Mouse (Mus musculus) ES-CJ7 (cell line): ENCODE data around the gene Pllp.
A peak's percentile ranks its signal among the peaks of the same experiment; 100 is the strongest.

Source experiments
- DNase-seq: peaks from one replicate; pipeline ENCODE4 v3.0.0; 2011; ENCODE audit warnings: low read depth, low spot score

Gene Pllp

DNA sequence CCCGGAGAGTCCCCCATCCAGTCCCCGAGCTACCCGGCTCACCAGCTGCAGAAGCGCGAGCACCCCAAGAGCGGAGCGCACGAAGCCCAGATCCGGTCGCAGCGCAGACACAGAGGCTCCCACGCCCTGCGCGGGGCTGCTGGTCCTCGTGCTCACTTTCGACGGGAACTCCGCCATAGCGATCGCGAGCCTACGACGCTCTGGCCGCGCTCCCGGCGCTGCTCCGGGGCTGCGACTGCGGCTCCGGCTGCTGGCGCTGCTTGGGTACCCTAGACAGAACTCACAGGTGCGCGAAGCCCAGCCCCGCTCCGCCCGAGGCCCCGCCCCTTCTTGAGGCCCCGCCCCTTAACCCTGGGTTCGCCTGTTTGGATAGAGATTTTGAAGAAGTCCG lies at the start of gene Pllp:
TSS of gene Pllp (minus strand) at position 285 of the 391 bp plus-strand sequence.
- peak; percentile 84 for DNase-seq

DNA sequence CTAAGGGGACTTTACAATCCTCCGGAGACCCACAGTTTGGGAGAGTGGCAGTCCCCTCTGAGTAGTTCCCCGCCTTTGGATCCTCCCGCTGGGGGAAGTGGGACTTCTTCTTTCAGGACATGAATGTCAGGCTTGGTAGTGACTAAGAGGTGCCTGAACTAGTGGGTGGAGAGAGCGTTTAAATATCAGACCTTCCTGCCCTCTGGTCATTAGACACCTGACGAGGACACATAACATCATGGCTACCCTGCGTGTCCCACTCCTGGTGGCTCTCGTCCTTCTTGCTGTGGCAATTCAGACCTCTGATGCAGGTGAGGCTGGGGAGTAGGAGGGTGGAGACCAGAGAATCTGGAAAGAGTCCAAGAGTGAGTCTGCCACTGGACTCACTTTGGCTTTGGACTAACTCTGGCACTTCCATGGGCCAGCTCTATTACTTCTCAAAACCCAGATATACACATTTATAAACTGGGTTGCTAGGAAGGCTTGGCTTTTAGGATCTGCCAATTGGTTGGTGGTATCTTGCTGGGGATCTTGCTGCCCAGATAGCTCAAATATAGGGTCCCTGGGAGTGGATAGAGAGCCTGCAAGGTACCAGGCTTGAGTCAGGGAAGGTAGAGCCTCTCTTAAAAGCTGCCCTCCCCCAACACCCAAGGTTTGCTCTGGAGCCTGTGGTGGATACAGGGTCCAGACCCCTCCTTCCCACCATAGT lies 49.6 kb upstream of the Pllp start, which contains the start of gene Ccl22:
TSS of gene Ccl22 (plus strand) at position 115 of the 709 bp plus-strand sequence.
- no peak for DNase-seq

DNA sequence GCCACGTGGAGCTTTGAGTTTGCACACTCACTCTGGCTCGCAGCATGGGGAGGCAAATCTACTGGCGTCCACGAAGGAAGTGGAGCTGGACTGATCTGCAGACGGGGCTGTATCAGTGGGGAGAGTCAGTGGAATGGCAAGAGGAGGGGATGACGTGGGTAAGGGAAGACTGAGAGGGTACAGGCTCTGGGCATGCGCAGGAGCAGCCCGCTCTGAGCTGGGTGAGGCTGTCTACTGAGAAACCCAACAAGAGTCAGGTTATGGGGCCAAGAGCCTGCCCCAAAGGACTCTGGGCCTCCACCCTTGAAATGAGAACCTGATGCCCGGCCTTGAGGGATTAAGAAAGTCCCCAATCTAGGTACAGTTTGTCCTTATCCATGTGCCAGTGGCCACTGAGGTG lies 48.9 kb upstream of the Pllp start:
- DNase-seq = no peak

DNA sequence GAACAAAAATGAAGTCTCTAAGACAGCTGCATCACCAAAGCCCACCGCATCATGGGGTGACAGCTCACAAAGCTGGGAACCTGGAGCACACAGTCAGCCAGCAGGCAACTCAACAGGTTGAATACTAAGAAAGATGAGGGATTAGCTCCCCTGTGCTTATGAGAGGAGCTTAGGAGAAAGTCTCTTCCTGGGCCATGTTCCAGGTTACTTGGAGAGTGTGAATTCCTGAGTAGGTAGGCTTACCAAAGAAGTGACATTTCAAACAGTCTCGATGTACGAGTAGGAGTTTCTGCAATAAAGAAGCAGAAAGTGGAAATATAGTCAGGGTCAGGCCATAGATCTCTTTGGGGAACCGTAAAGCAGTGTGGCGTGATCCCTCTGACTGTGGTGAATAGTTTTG lies 48.4 kb upstream of the Pllp start:
- no peak for DNase-seq

DNA sequence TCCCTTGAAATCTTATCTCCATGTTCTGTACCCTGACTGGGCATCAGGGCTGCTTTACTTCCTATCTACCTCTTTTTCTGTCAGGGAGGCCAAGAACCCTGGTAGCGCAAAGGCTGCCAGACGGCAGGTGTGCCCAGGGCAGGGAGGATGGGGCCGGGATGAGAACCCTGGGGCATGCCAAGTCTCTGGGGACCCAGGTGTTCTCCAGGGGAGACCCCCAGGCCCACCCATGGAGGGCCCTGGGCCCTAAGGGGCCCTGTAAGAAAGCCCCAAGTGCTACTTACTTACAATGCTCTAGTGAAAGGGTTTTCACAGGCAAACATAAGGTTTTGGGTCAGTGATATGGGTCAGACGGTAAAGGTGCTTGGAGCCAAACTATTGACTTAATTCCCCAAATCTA lies 45.6 kb upstream of the Pllp start:
- no peak for DNase-seq

DNA sequence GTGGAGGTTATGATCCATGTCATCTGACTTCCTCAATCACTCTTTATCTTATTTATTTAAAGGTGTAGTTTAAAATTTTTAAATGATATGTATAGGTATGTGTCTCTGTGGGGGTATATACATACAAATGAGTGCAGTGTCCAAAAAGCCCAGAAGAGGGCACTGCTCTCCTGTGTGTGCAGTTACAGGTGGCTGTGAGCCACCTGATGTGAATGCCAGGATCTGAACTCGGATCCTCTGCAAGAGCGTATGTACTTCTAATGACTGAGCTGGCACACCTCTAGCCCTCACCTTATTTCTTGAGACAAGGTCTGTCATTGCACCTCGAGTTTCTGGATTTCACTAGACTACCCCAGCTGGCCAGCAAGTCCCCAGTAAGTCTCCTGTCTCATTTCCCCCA lies 44.5 kb upstream of the Pllp start:
- DNase-seq = peak; percentile 33

DNA sequence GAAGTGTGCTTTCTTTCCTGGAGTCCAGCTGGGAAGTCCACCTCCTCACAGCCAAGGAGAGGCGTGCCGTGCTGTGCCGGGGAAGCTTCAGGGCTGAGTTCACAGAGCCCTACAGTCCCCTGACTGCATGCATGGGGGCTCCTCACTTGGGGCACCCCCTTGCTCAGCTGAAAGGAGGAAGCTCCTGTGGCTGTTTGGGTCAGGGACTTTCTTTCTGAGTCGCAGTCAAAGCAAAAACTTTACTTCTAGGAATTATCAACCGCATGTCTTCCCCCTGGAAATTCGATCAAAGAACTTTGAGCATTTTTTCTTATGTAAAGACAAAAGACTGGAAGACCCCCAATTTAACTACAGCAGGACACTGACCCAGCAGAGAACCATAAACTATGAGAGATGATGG lies 43.8 kb upstream of the Pllp start:
- no peak for DNase-seq

DNA sequence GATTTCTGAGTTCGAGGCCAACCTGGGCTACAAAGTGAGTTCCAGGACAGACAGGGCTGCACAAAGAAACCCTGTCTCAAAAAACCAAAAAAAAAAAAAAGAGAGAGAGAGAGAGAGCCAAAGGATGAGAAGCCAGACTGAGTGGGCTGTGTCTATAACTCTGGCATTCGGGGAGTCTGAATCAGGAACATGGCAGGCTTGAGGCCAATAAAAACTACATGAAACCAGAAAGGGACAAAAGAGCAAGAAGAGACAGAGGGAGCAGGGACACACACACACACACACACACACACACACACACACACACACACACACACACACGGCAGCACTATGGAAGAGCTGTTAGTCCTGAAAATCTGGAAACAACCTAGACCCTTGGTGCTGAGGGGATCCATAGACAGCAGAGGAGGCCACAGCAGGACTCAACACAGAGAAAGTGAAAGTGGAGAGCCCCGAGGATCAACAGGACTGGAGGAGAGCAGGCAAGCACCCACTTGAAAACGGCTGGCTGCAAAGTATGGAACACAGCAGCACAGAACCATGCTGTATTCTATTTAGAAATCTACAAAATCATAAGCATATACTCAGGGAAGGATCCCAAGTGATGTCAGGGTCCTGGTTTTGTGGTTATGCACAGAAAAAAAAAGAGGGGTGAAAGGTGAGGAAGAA lies 39.5 kb upstream of the Pllp start:
- no peak for DNase-seq

DNA sequence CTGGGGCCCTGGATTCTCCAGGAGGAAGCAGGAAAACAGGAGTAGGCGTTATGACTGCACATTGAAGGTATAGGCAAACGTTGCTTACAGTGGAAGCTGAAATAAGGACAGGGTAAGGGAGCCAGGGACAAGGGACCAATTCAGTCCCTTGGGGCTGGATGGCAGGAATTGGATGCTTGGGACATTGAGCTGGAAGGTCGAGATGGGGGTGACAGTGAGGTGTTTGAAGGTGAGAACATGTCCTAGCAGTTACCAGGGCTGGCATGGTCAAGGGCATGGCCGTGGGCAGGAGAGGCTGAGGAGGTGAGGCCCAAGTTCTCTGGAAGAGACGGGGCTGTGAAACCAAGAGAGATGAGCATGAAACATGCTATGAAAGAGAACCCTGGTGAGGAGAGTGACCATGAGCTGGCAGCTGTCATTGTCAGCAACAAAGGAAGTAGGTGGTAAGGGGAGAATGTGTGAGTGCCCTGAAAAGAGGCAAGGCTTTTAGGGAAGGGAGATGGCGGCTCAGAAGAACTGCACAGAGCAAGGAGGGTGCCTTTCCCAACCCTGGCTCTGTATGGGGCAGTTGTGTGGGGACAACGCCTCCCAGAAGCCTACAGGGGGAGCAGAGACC lies 38.8 kb upstream of the Pllp start:
- peak; percentile 20 for DNase-seq

DNA sequence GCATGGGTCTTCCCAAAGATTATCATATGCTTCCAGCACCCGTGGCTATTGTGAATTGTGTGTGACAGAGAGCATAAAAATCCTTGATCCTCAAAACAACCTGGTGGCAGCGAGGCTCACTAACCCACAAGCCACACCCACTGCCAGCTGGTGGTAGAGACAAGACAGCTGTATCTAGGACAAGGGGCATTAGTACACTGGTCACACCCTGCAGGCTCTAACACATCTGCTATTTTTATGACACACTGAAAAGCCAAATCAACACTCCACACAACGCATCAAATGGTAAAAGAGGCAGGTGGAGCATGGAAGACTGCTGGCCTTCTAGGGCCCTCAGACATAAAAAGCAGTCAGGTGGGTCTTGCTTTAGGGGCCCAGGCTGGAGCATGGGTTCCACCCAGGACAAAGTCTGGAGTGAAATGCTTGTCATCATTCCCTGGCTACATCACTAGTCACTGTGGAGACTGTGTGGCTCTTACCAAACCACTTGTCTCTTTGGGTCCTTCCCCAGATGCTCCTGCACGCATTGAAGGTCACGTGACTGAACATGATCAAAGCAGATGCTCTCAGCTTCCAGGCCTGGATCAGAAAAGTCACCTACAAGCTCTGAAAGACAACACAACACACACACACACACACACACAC lies 37.9 kb upstream of the Pllp start:
- DNase-seq = no peak

DNA sequence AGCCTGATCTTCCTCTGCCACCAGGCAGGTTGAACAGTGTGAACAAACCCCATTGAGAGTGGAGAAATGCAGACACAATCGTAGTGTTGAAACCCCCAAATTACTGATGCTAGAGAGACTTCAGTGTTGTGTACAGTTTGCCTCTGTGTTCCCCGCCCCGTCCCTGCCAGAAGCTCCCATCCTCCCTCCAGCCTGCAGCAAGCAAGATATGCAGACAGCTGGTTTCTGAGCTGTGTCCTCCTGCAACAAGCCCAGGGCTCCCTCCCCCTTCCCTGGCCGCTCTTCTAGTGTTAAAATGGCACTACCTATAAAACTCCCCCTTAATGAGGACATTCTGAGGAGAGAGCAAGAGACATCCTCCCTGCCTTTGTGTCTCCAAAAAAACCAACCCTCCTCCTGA lies 33.2 kb upstream of the Pllp start:
- no peak for DNase-seq

DNA sequence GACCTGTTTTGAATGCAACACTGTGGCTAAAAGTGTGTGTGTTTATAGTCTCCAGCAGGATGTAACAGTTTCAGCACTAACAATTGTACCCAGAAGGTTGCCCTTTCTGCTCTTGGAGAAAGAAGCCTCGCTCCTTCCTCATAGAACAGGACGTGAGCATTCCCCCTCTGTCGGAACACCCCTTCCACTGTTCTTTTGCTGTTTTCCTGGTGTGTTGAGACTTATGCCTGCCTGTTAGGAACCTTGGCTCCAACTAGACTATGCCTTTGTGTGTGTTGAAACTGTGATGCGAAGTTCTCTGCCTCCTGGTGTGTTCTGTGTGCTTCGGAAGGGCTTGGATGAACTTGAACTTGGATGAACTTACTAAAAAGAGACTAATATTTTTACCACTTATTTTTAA lies 29.9 kb upstream of the Pllp start:
- no peak for DNase-seq

DNA sequence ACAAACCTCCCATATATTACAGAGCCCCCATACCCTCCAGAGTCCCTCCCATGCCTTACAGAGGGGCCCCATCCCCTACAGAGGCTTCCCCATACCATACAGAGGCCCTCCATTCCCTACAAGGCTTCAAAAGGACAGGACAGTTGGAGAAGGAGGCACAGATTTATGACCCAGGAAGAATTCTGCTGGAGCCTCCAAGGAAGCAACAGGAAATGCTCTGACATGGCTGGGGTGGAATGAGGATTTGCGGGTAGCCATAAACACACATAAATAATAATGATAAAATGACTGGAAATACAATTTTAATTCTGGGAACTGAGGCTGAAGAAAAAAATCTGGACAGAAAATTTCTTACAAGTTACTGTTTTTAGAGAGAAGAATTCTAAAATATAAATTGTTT lies 20.8 kb upstream of the Pllp start:
- no peak for DNase-seq

DNA sequence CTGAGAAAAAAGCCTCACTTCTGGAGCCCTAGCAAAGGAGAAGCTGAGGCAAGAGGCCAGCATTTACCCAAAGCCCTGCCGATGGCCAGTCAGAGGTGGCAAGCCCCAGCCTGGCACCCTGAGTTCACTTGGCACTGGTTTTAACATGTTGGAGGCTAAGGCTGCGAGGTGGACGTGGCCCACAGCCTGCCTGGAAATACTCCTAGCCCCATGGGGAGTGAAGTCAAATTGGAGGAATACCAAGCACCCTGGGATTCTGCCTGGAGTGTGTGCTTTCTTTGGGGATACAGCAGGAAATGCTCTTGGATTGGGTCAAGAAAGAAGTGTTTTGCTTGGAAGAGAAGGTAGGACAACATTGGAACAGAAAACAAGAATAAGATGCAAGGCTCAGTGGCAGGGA lies 19.8 kb upstream of the Pllp start:
- DNase-seq = no peak

DNA sequence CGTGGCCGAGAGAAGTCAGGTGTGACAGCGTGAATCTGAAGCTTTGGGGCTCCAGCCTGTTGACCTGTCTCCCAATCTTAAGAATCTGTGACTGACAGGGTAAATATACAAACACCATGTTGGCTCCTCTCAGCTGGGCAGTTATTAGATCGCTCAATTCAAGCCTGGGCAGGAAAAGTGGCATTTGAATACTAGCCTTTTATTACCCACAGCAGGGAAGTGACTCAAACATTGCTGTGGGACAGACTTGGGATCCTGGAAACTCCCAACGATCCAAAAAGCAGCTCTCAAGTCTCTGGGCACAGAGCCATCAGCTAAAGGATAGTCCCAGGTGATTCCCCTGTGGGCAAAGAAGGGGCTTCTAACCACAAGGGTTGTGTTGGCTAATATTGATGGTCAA lies 18.5 kb upstream of the Pllp start:
- DNase-seq = no peak

DNA sequence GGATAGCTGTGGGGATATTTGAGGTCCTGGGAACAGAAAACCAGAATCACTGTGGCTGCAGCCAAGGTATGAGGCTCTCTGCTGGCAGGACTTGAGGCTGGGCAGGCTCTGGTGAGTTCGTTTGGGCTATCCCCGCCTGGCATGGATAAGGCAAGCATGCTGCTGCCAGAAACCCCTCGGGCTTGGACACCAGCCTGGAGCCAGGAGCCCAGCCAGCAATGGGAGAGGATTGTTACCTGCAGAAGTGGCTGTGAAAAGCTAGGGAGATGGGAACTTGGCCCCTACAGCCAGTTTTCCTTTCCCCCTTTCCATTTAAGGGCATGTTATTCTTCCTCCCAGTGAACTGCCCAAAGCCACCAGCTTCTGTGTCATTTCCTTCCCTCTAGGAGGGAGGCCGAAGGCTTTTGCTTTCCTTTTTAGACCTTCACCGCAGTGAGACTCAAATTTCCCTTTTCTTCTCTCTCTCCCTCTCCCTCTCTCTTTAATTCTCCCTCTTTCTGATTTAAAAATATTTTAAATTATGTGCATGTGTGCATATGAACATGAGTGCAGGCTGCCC lies 15.2 kb upstream of the Pllp start:
- no peak for DNase-seq

DNA sequence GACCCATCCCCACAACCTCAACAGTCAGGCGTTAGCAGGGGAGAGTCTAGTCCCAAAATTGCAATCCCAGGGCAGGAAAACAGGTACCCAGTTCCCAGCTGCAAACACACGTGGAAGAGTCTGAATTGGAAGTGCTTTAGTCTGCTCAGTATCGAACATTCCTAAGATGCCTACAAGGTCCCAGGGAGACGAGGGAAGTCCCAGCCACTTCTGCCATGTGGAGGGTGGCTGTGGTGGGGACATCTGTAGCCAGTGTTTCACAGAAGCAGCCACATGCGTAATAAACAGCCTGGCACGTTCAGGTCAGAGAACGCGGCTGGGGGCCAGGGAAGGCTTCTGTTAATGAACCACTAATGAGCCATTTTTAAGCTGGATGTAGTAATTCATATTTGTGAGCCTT lies 14.3 kb upstream of the Pllp start:
- no peak for DNase-seq

DNA sequence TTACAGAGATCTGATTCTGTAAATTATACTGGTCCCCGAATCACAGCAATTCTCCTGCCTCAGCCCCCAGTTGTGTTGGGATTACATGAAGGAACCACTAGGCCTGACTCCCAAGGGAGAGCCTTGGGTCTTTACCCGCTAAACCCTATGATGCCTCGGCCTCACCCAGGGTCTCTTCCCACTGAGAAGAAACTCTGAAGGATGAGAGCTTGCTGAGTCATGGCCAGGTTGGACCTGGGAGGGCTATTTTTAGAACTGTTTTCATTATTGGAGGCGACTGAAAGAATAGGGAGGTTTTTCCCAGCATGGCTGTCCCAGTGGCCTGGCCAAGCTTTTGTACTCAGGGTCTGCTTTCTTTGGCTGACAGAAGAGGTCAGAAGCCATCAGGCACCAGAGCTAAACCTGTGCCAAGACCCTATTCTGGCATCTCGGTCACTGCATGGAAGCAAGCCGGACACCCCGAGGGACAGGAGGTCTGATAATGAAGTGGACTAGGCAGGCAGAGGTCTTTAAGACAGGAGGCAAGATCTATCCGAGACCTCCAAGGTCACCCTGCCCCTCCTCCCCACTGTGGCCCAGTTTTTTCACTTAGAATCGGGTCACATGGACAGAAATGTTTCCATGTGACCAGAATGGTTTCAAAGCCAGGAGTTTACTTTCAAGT lies 10.8 kb upstream of the Pllp start:
- no peak for DNase-seq

DNA sequence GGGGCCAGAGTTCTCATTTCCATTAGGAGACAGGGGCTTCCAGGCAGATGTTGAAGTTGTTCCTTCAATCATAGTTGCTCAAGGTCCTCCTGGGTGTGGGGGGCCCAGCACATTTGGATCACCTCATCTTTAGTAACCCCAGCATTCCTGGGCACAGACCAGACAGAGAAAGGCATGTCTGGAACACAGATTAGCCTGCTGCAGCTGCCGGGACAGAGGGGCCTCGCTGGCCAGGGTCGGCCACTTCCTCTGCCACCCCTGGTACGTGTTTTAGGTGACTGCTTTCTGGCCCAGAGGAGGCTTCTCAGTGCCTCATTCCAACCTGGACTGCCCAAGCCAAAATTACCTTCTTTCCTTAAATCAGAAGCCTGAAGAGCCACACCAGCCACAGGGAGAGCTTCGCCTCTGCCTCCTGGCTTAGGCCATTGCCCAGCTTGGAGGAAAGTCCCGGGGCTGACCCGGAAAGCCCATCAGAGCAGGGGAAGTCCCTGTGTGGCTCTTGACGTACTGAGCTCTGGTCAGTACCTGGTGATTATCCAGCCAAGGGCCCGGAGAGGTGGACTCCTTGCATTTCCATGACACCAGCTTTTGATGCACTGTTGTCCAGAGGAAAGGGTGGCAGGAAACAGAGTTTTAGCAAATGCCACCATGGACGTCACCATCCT lies 9.6 kb upstream of the Pllp start:
- DNase-seq = no peak

DNA sequence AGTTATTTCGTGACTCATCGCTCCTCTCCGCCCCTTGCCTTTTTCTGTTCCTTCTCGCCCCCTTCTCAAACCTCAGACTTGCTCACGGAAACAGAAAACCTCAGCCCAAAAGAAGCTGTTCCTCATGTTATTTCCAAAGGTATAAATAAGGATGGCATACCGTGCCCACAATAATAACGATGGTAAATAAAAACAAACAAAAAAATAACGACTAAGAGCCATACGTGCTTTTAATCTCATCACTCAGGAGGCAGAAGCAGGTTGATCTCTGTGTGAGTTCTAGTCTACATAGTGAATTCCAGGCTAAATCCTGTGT lies 8.5 kb upstream of the Pllp start:
- no peak for DNase-seq

DNA sequence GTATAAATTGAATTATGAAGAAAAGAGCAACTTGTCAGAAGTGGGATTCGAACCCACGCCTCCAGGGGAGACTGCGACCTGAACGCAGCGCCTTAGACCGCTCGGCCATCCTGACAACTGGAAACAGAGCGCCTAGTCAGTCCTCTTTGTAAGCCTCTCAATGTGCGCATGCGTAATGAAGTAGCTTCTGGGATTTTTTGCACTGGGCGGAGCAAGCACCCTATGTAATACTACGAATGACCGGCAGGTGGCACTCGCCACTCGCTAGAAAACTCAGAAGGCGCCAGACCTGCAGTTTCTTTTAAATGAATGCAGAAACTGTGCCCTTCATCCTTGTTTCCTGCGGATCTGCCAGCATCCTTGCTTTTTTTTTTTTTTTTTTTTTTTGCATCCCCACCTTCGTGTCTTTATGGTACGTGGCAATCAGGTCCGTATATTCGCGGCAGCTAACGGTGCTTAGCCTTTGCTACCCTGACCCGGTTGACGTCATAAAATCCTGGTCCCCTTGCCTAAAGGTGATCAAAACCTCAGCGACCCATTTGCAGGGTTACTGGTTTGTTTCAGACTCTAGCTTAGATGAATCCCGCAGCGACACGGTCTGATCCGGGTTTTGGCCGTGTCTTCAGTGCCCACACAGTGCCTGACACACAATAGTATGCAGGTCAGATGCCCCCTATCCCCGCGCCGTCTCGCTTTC lies 8.0 kb upstream of the Pllp start:
- DNase-seq = peak; percentile 98
